16 mouse cellular contexts compared by ENCODE assay signal in genomic region chr16:19903792-19904191, GRCm38 (mm10).
A peak's percentile ranks its signal among the peaks of the same experiment; 100 is the strongest.
DNase-seq lines count a peak whose midpoint lies in the region; TF ChIP-seq lines count a peak whose summit lies in the region.
"Had no signal": no experiment of that assay in that cellular context is flagged by ENCODE, and none has a peak within 500 bp of the region (broad histone marks: within the 10 kb centered on the region; RNA-seq: fewer than 3 reads in every experiment).

No protein-coding gene starts in this region.

- intact Hi-C loops in heart, postnatal 10 days (cut with DNase I) = no loop called here

- H3K27me3 ChIP-seq in CH12.LX (replicated peaks) = no peaks in the 10 kb centered on the region
- H3K27me3 ChIP-seq: Patski had no signal

- peak; percentile 60 for TF ChIP-seq EP300 in CH12.LX (IDR thresholded peaks at IDR 0.05; ENCODE audit: low read length)

- TF ChIP-seq CTCF in CH12.LX (conservative IDR thresholded peaks at IDR 0.05 in 1 of 2, IDR thresholded peaks at IDR 0.05 in 1 of 2; ENCODE audit: low read depth in 2 of 2, low read length in 2 of 2) = no peak

- no peaks in the 10 kb centered on the region for H3K9me3 ChIP-seq in CH12.LX (replicated peaks; ENCODE audit: low read length)
- H3K9me3 ChIP-seq: G1E had no signal

- H3K27ac ChIP-seq in CH12.LX (ENCODE audit: insufficient read depth, low read depth) = no peak overlapping the region

- no peak for TF ChIP-seq RAD21 in CH12.LX (IDR thresholded peaks at IDR 0.05; ENCODE audit: low read depth, low read length)

- no peaks in the 10 kb centered on the region for H3K36me3 ChIP-seq in CH12.LX (replicated peaks in 1 of 2; ENCODE audit: control insufficient read depth in 1 of 2, insufficient read depth in 1 of 2, low read length in 1 of 2)
- H3K36me3 ChIP-seq: G1E had no signal

- TF ChIP-seq POLR2A in CH12.LX (IDR thresholded peaks at IDR 0.05; ENCODE audit: low read depth, low read length) = no peak

- H3K4me2 ChIP-seq in CH12.LX (ENCODE audit: insufficient read depth, low read depth, poor library complexity, severe bottlenecking) = no peak overlapping the region

- no peak for DNase-seq in CH12.LX (ENCODE audit: extremely low read depth)
- DNase-seq in heart, postnatal 10 days = no peak
- DNase-seq: adrenal gland, adult 2 months; adrenal gland, adult 8-10 months; adrenal gland, postnatal 10 days; adrenal gland, postnatal 14 days; adrenal gland, postnatal 25 days; adrenal gland, postnatal 36 days; B cell, adult 2 months; cerebellum, adult 11 months; cerebellum, adult 11-12 months; cerebellum, adult 18-20 months; cerebellum, adult 2 months; cerebellum, adult 8-10 months had no signal

- H3K4me3 ChIP-seq in CH12.LX (replicated peaks in 1 of 3; ENCODE audit: low read depth in 2 of 3, low read length in 2 of 3, poor library complexity in 1 of 3) = no peak overlapping the region

- dilution Hi-C loops in CH12.LX (cut with MboI; ENCODE audit: extremely low pct_ligation_motif_present, extremely low pct_unique_long_range_greater_than_20kb, low sequenced_read_pairs) = no loop called here

- H3K4me1 ChIP-seq in CH12.LX (ENCODE audit: control insufficient read depth in 1 of 2, insufficient read depth in 2 of 2) = peaks cover 4 to 40% of the 10 kb centered on the region in 2 experiments

- in situ Hi-C loops in CH12.LX (cut with MboI; ENCODE audit: low pct_ligation_motif_present, low pct_unique_long_range_greater_than_20kb, low sequenced_read_pairs) = loop anchor here (10.0 kb wide), 1 partner anchor 191 kb away; the partner anchor contains the start of gene Klhl24

- no peaks in the 10 kb centered on the region for H3K79me2 ChIP-seq in CH12.LX (replicated peaks; ENCODE audit: control insufficient read depth, extremely low read depth, insufficient read depth, poor library complexity, severe bottlenecking)

- H3K9ac ChIP-seq in CH12.LX (ENCODE audit: insufficient read depth, low read depth) = no peak overlapping the region

TF ChIP-seq in CH12.LX, 34 proteins besides CTCF, POLR2A, EP300 and RAD21:
- TF ChIP-seq IRF4 (IDR thresholded peaks at IDR 0.05; ENCODE audit: low read depth, low read length) (peak; percentile 76; the same call in 1 of the 2 replicates), TCF12 (IDR thresholded peaks at IDR 0.05; ENCODE audit: low read depth, low read length) (no peak; the same call in 1 of the 2 replicates), MAX (IDR thresholded peaks at IDR 0.05; ENCODE audit: low read length) (0 out of 2 replicates have a peak, but pooled peaks have one; percentile 17), USF2 (conservative IDR thresholded peaks at IDR 0.05; ENCODE audit: low read depth, low read length) (no peak), JUND (conservative IDR thresholded peaks at IDR 0.05; ENCODE audit: low read depth, low read length) (peak; percentile 59; the same call in 1 of the 2 replicates), RCOR1 (conservative IDR thresholded peaks at IDR 0.05; ENCODE audit: low read depth, low read length) (0 out of 2 replicates have a peak, but pooled peaks have one; percentile 64), KAT2A (IDR thresholded peaks at IDR 0.05; ENCODE audit: insufficient replicate concordance, low read length) (no peak), ETS1 (conservative IDR thresholded peaks at IDR 0.05; ENCODE audit: low read depth, low read length) (peak; percentile 40; the same call in 1 of the 2 replicates), MEF2A (IDR thresholded peaks at IDR 0.05; ENCODE audit: borderline replicate concordance, low read depth, low read length) (peak; percentile 84), ZC3H11A (IDR thresholded peaks at IDR 0.05; ENCODE audit: low read depth, low read length) (no peak), CHD2 (IDR thresholded peaks at IDR 0.05; ENCODE audit: low read length) (0 out of 2 replicates have a peak, but pooled peaks have one; percentile 19), JUN (IDR thresholded peaks at IDR 0.05; ENCODE audit: insufficient read depth, low read depth, low read length) (peak; percentile 42)
